Mouse (Mus musculus) liver, postnatal 0 days (tissue): ENCODE results near the gene Acsl1. TPM values are rescaled to one million over a fixed set of nuclear protein-coding genes. Genes with fewer than 3 reads are reported as not detected.

Experiments used
- ATAC-seq: fragments of 200-750 bp; cut with Nextera tagmentation; 2 replicates; pipeline ENCODE4 v1.8.0; 2017; ENCODE audit warnings: mild to moderate bottlenecking, moderate library complexity
- DNase-seq: peaks from one replicate; pipeline ENCODE4 v3.0.0-alpha.2; 2016
- H3K27ac ChIP-seq: fragments of 300-500 bp; sonication (generic); 2 replicates; pipeline ENCODE4 v1.5.1; 2014; ENCODE audit warnings: antibody characterized with exemption, moderate library complexity, mild to moderate bottlenecking, low read depth
- H3K27me3 ChIP-seq: fragments of 300-500 bp; sonication (generic); 2 replicates; pipeline ENCODE4 v1.6.1; 2014; ENCODE audit warnings: low read length, control low read depth, mixed read lengths; ENCODE audit not compliant: insufficient read depth
- H3K36me3 ChIP-seq: fragments of 300-500 bp; sonication (generic); replicated peaks from 2 replicates; pipeline ENCODE4 v1.6.1; 2014; ENCODE audit warnings: mild to moderate bottlenecking, control low read depth, low read length, moderate library complexity, mixed read lengths; ENCODE audit not compliant: insufficient read depth
- H3K4me1 ChIP-seq: fragments of 300-500 bp; sonication (generic); 2 replicates; pipeline ENCODE4 v1.6.1; 2014; ENCODE audit warnings: antibody characterized with exemption, mild to moderate bottlenecking, control low read depth; ENCODE audit not compliant: insufficient read depth
- H3K4me2 ChIP-seq: fragments of 300-500 bp; sonication (generic); 2 replicates; pipeline ENCODE4 v1.6.1; 2014; ENCODE audit warnings: low read depth, mild to moderate bottlenecking, low read length, moderate library complexity, mixed read lengths
- H3K4me3 ChIP-seq: fragments of 300-500 bp; sonication (generic); 2 replicates; pipeline ENCODE4 v1.5.1; 2014; ENCODE audit warnings: low read depth, low read length
- H3K9ac ChIP-seq: fragments of 300-500 bp; sonication (generic); replicated peaks from 2 replicates; pipeline ENCODE4 v1.6.1; 2014; ENCODE audit warnings: mild to moderate bottlenecking, moderate library complexity
- H3K9me3 ChIP-seq: fragments of 300-500 bp; sonication (generic); 2 replicates; pipeline ENCODE4 v1.6.1; 2016; ENCODE audit warnings: mild to moderate bottlenecking, control low read depth, low read length, mixed read lengths
- CTCF ChIP-seq: sonication (generic); IDR thresholded peaks from 2 replicates; pipeline ENCODE4 v1.5.1; 2016; ENCODE audit warnings: antibody characterized with exemption, low read depth
- EP300 ChIP-seq: IDR thresholded peaks from 2 replicates; pipeline ENCODE4 v1.6.1; 2016; ENCODE audit warnings: antibody characterized with exemption, low read depth, mild to moderate bottlenecking
- WGBS: fragments of 180-500 bp; shearing (Covaris S2); extraction: QIAGEN DNeasy Blood & Tissue Kit; methylation state at CpG from one replicate; pipeline ENCODE4 v1.1.7; 2014; ENCODE audit not compliant: insufficient replicate concordance; 5-methylcytosine and 5-hydroxymethylcytosine counted together
- polyA plus RNA-seq: library from polyadenylated mRNA; unstranded; fragments of >200 nt; fragmentation: Nextera tagmentation; extraction: Ambion mirVana; gene quantifications from 2 replicates; pipeline ENCODE4 v1.2.1, GENCODE M21; 2015

Gene Acsl1
- polyA plus RNA-seq, 1 experiment from 2014 or later = 466 TPM

GRCm38 (mm10) chr8:46478783-46479182 lies 7.9 kb downstream of the Acsl1 start:
- Histone ChIP-seq H3K9me3 (no peaks in the 10 kb centered on the region), H3K27ac (peak overlapping the region; percentile 90), H3K36me3 (peaks cover 20% of the 10 kb centered on the region), H3K27me3 (no peaks in the 10 kb centered on the region), H3K9ac (no peak overlapping the region), H3K4me1 (peaks cover 55% of the 10 kb centered on the region), H3K4me3 (no peak overlapping the region), H3K4me2 (peak overlapping the region; percentile 74)
- TF ChIP-seq CTCF (no peak), EP300 (peak; percentile 73)
- 61% methylated on average over 10 of the region's 10 CpGs for WGBS
- ATAC-seq (peak; percentile 57), DNase-seq (peak; percentile 52)

GRCm38 (mm10) chr8:46479794-46480532 lies 9.1 kb downstream of the Acsl1 start:
- Histone ChIP-seq H3K4me2 (peak overlapping the region; percentile 74), H3K9ac (peak overlapping the region; percentile 6), H3K27me3 (no peaks in the 10 kb centered on the region), H3K27ac (peak overlapping the region; percentile 90), H3K36me3 (peaks cover 16% of the 10 kb centered on the region), H3K4me3 (no peak overlapping the region), H3K9me3 (no peaks in the 10 kb centered on the region), H3K4me1 (peaks cover 58% of the 10 kb centered on the region)
- WGBS = 49% methylated on average over 7 of the region's 7 CpGs
- ATAC-seq (no peak), DNase-seq (peak; percentile 12)
- no peak for TF ChIP-seq CTCF
- TF ChIP-seq EP300 = no peak

GRCm38 (mm10) chr8:46480533-46480900 lies 9.7 kb downstream of the Acsl1 start:
- WGBS = 38% methylated on average over 6 of the region's 6 CpGs
- ATAC-seq = no peak
- peak overlapping the region; percentile 6 for H3K9ac ChIP-seq
- no peak for TF ChIP-seq EP300
- TF ChIP-seq CTCF = no peak
- no peaks in the 10 kb centered on the region for H3K27me3 ChIP-seq
- H3K36me3 ChIP-seq = peaks cover 11% of the 10 kb centered on the region
- no peak for DNase-seq
- H3K9me3 ChIP-seq = no peaks in the 10 kb centered on the region
- no peak overlapping the region for H3K4me3 ChIP-seq
- H3K4me1 ChIP-seq = peaks cover 53% of the 10 kb centered on the region
- H3K4me2 ChIP-seq = peak overlapping the region; percentile 74
- H3K27ac ChIP-seq = peak overlapping the region; percentile 90

- peak; percentile 18 for DNase-seq
- Histone ChIP-seq H3K36me3 (peaks cover 5% of the 10 kb centered on the region), H3K4me2 (peak overlapping the region; percentile 20), H3K9ac (no peak overlapping the region), H3K4me1 (peaks cover 38% of the 10 kb centered on the region), H3K27ac (peak overlapping the region; percentile 91), H3K9me3 (no peaks in the 10 kb centered on the region), H3K4me3 (no peak overlapping the region), H3K27me3 (no peaks in the 10 kb centered on the region)
- TF ChIP-seq CTCF (no peak), EP300 (no peak)
- no peak for ATAC-seq
- 65% methylated on average over 4 of the region's 4 CpGs for WGBS
Observed at GRCm38 (mm10) chr8:46482771-46483170, 11.9 kb downstream of the Acsl1 start.

GRCm38 (mm10) chr8:46483247-46483646 lies 12.4 kb downstream of the Acsl1 start:
- TF ChIP-seq EP300 (peak; percentile 48; the same call in 1 of the 2 replicates), CTCF (no peak)
- H3K4me1 ChIP-seq = peaks cover 38% of the 10 kb centered on the region
- H3K4me2 ChIP-seq = peak overlapping the region; percentile 51
- H3K36me3 ChIP-seq = peaks cover 5% of the 10 kb centered on the region
- DNase-seq (peak; percentile 29), ATAC-seq (peak; percentile 47)
- no peak overlapping the region for H3K4me3 ChIP-seq
- WGBS = 56% methylated on average over 4 of the region's 4 CpGs
- H3K9ac ChIP-seq = peak overlapping the region; percentile 45
- H3K9me3 ChIP-seq = no peaks in the 10 kb centered on the region
- peak overlapping the region; percentile 91 for H3K27ac ChIP-seq
- no peaks in the 10 kb centered on the region for H3K27me3 ChIP-seq

- H3K4me2 ChIP-seq = peak overlapping the region; percentile 51
- peak overlapping the region; percentile 91 for H3K27ac ChIP-seq
- no peak overlapping the region for H3K4me3 ChIP-seq
- 53% methylated on average over 4 of the region's 4 CpGs for WGBS
- ATAC-seq (no peak), DNase-seq (peak; percentile 16)
- H3K4me1 ChIP-seq = peaks cover 41% of the 10 kb centered on the region
- TF ChIP-seq CTCF (no peak), EP300 (no peak)
- H3K36me3 ChIP-seq = peaks cover 9% of the 10 kb centered on the region
- no peaks in the 10 kb centered on the region for H3K27me3 ChIP-seq
- H3K9ac ChIP-seq = peak overlapping the region; percentile 45
- no peaks in the 10 kb centered on the region for H3K9me3 ChIP-seq
Observed at GRCm38 (mm10) chr8:46484077-46484476, 13.2 kb downstream of the Acsl1 start.
